Mouse (Mus musculus): ENCODE results near the gene Rpusd1.
"Not testable (repeated sequence)": the region's sequence is repeated elsewhere in the genome, so short reads cannot be mapped to it uniquely, and the experiment has no call there.

Rpusd1 gene

DNA sequence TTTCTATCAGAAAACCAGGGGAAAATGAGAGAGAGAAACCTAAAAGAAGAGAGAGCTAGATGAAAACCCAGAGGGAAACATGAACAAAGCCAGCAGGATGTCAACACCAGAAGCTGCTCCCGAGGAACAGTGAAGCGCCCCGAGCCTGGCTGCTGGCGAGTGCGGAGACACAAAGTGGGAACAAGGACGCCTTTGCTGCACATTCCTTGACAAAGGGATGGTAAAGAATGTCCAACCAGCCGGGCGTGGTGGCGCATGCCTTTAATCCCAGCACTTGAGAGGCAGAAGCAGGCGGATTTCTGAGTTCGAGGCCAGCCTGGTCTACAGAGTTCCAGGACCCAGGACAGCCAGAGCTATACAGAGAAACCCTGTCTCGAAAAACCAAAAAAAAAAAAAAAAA is 14.0 kb downstream of the Rpusd1 start:
- DNase-seq, result not testable (repeated sequence)

DNA sequence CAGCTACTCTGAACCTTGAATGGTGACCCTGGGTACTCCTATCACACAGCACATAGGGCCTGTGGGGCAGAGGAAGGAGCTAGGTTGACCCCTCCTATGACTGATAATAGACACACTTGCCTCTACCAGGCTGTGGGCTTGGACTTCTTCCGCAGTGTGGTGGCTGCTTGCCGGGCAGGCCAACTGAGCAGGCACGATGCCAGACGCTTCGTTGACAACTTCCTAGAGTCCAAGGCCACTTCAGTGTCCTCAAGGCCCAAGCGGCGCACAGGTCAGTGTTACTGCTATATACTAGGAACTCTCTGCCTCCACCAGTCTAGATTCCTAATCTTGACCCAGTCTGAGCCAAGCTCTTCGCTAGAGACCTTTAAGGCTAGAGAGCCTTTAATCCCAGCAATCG is 16.4 kb downstream of the Rpusd1 start:
- DNase-seq, result no peak

DNA sequence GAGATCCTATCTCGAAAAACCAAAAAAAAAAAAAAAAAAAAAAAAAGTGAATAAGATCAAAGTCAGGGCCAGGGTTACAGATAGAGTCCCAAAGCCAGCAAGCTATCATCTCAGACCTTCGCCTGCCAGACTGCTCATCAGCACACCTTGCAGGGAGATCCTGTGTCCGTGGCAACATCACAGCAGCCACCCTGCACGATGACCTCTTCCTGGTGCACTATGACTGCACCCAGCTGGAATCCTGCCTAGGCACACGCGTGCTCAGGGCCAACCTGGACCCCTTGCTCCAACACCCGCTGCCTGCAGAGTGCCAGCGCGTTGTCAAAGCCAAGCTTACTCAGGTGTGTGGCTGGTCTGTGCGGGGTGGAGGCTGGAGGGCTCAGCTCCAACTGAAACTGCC is 16.8 kb downstream of the Rpusd1 start:
- no peak for DNase-seq

DNA sequence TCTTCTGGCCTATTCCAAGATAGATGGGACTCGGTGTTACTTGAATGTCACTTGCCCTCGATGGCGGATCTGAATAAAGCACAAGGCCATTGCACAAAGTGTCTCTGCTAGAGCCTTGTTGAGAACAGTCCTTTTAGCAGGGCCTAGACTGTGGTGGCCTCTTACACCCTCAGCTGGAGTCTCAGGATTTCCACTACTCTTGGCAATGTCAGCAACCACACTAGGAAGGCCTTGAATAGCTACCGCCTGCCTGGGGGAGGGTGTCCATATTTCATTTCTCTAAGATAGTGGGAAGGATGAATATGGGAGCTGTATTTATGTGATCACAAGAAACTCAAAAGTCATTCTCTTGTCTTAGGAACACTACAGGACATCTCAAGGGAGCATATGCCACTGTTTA is 20.8 kb downstream of the Rpusd1 start:
- no peak for DNase-seq

DNA sequence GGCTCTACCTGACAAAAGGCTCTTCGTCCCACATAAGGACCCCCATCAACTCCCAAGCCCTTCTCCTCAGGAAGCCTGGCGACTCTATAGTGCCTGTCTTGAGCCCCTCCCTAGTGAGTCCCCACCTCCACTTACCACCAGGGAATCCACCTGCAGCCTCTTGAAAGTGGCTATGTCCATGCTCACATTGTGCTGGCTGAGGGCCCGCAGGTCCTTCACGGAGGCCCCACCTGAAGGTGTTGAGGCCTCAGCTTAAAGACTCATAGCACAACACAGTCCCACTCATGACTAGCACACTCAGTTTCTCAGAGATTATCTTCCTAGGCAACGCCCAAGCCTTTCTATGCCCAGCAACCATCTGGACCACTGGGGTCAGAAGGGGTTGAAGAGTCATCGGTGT is 21.8 kb downstream of the Rpusd1 start:
- DNase-seq, result no peak

DNA sequence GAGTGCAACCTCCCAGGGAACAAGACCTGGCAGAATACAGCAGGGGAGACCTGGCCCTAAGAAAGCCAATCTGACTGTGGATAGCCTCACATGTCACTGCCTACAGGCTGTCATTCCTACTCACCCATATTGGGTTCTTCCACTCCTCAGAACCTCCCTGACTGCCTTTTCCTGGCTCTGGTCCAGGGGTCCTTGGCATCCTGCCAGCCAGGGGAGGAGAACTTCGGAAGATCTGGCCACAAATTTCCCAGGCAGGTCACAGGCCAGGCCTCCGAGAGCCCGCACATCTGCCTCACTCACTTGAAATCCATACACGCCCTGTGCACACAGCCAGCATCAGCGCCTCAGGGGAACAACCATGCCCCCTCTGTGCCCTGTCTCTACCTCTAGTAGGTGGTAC is 24.0 kb downstream of the Rpusd1 start:
- DNase-seq, result no peak

DNA sequence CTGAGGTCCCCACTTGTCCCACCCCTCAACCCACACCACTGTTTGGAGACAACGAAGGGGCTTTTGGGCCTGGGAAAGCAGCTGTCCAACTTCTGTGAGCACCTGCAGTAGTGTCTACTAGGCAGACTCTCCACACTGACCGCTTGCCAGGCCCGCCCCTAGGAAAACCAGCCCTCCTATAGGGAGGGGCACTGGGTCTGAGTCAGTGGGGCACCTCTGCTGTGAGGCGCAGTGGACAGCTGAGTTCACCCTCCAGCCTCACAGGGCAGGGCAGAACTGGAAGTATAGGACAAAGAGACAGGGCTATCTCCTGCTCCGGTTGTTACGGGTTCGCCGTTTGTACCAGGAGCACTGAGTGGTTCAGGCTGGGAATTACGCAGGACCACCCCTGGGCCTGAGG is 26.8 kb downstream of the Rpusd1 start, which contains the start of gene Msln:
TSS of gene Msln (minus strand) at position 138 of the 400 bp plus-strand sequence.
- no peak for DNase-seq

DNA sequence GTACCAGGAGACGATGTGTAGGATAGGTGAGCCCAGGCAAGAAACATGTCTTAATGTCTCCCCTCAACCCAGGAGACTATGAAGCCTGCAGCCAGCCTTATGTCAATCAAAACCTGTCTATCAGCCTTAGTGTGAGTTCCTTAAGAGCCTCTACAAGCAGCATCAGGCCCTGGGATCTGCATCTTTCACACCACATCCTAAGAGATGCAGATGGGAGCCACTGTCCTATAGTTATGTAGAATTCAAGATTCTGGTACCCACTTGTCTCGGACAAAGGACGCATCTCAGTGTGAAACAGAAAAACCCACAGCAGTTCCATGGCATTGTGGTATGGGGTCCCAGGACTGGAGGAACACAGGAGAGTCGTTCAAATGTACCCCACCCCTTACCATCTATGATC is 27.6 kb downstream of the Rpusd1 start:
- no peak for DNase-seq

DNA sequence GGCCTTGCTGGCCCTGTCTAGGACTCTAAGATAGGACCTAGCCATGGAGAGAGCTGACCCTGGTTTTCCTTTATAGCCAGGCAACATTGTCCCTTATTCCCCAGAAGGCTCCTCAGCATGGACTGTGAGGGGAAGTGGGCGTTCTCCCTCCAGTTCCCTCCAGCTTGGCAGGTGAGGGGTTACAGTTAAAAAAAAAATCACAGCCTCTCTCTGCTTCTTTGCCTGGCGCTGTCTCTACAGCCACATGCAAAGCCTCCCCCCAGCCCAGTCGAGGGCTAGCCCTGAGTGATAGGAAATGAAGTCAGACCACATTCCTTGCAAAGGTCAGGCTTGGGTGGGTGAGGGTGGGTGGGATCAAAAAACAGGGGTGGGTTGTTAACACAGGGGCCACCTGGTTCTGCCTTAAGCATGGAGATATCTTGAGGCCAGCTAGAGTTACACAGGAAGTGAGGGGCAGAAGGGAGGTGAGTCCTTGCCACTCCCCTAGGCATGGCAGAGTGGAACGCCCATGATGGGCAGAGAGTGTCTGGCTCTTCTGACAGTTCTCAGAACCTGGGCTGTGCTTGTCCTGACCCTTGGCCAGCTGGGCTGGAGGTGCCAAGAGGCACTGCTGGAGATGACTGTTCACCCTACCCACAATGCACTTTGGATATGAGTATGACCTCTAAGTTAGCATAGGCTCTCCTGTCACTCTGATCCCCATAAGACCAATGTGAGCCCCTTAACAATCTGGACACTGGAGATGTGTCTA is 28.3 kb downstream of the Rpusd1 start:
- no peak for DNase-seq

DNA sequence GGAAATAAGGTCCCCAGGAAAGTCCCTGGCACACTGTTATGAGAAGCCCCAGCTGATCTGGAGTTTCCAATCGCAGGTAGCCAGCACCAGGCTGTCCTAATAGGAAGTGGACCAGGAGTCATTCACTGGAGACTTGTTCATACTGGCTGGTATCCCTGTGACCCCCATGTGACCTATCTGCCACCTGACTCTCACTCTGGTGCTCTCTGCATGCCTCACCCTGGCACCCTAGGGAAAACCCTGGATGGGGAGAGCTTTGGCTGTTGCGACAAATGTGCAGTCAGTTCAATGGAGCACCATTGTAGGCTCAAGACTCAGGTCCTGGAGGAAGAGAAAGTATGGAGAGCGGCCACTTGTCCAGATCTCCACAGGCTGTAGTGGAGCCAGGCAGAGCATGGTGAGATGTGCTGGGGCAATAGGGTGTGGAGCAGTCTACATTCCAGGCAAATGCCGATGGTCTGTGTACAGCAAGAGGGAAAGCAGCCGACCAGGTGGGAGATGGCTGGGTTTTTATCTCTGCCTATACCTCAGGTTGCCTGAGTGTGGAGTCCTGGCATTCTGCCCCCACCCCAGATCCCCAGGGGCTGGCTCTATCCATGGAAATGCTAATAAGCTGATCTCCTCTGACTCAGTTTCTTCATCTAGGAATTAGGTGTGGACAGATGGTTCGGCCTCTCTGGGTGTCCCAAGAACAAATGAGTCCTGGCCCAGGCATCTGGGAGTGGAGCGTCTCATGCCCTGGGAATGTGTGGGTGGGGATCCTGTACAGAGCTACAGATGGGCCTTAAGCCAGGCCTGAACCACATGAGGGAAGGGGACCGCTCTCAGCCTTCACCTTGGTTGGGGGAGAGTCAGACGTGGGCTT is 29.1 kb downstream of the Rpusd1 start:
- DNase-seq, result no peak

DNA sequence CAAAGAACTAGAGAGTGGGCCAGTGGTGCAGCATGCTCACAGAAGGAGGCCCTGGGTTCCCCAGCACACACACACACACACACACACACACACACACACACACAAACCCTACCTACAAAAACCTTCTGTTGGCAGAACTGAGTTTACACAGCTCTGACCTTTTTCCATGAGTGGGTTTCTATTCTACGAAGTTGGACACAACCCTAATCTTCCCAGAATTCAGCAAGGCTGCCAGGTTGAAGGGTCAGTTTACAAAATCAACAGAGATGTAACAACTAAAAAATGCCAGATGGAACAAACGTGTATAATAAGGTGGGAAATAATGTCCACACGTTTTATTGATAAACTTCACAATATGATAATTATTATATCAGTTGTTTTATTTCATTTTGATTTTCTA is 30.2 kb downstream of the Rpusd1 start:
- DNase-seq, result no peak

DNA sequence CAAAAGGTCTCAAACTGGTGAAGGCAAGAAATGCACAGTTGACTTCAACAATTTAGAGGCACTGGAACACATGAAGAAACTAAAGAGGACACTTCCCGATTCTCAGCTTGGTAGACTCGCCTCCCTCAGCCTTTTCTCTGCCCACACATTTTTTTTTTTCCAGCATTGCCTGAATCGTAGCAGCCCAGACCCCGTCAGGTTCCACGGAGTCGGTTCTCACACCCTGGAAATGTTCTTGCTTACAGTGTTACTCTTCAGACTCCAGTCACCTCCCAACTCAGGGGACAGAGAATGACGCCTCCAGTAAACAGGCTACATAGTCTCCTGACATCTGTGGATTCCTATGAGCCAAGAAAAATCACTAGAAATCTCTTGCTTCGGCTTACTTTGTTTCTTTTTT is 32.7 kb downstream of the Rpusd1 start:
- no peak for DNase-seq

DNA sequence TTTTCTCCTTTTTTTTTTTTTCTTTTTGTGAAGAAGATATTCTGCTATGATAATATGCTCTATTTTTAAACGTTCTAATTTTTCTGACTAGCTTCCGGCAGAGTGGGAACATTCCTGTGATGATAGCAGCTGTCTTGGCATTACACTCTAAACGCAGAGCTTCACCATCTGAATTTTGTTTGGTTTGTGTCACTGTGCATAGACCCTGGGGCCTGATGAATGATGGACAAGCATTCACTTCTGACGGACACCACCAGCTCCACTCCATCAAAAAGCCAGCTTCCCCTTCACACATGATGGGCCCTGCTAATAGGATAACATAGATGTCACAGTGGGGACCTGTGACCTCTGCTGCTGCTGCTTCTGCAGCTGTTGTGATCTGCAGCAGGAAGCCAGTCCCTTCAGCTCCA is 34.1 kb downstream of the Rpusd1 start:
- no peak for DNase-seq

DNA sequence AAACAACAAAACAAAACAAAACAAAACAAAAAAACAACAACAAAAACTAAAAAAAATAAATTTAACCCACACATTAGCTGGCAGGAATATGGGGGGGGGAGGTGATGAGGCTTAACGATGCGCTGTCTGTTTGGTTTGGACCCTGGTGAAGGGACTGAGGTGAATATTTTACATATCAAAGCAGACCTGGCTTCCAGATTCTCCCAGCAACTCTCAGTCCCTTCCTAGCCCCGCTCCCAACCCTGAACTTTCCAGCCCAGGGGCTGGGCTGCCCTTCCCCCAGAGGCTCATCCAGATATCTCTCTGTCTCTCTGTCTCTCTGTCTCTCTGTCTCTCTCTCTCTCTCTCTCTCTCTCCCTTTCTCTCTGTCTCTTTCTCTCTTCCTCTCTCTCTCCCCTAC is 35.1 kb downstream of the Rpusd1 start:
- DNase-seq, result no peak

DNA sequence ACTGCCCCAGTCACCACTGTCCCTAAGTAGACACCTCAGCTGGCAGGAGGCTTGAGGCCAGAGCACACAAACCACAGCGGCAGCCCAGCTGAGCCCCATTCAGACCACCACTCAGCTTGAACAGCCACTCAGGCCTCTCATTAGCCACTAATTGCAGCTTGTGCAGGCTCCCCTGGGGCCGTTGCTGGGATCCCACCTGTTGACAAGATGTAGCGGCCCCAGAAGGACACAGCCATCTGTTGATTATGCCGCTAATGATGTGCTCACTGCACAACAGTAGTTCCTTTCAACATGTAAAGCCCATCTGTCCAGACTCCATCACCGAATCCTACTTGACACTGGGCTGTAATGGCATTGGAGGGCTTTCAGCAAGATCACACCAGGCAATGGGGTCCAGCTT is 38.4 kb downstream of the Rpusd1 start:
- DNase-seq, result no peak

DNA sequence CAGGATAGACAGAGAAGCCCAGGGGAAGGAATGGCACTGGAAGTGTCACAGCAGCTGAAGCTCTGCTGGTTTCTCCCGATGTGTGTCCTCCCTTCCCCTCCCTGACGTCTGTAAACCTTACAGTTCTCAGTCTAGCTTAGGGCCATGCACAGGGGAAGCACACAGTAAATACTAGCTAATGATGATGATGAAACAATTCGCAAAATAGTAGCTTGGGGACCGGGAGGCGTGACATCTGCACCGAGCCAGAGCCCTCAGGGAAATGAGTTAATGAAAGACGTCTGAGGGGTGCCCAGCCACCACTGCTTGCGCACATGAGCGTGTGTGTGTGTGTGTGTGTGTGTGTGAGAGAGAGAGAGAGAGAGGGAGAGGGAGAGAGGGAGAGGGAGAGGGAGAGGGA is 41.9 kb downstream of the Rpusd1 start:
- no peak for DNase-seq

DNA sequence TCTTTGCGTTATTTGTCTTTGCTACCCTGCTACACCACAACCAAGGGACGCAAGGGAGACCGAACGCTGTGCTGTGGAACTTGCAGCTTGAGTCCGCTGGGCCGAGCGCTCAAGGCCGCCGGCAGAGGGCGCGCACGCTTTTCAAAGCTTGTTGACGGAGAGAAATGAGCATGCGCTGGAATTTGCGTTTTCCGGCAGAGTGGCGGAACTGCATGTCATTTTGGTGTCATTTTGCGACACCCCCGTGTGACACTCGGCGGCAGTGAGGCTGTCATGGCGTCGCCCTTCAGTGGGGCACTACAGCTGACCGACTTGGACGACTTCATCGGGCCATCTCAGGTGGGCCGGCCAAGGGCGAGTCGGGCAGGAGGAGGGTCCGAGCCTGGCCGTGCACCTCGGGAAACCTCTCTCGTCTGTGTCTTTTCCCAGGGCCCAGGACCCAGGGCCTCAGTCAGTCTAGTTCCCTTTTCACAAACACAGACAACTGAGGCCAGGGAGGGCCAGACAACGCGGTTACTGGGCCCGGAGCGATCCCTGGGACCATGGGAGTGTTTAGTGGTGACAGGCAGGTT is 46.2 kb downstream of the Rpusd1 start, which contains the start of gene Narfl:
TSS of gene Narfl (plus strand) at position 228 of the 572 bp plus-strand sequence.
- peak; percentile 97 for DNase-seq

DNA sequence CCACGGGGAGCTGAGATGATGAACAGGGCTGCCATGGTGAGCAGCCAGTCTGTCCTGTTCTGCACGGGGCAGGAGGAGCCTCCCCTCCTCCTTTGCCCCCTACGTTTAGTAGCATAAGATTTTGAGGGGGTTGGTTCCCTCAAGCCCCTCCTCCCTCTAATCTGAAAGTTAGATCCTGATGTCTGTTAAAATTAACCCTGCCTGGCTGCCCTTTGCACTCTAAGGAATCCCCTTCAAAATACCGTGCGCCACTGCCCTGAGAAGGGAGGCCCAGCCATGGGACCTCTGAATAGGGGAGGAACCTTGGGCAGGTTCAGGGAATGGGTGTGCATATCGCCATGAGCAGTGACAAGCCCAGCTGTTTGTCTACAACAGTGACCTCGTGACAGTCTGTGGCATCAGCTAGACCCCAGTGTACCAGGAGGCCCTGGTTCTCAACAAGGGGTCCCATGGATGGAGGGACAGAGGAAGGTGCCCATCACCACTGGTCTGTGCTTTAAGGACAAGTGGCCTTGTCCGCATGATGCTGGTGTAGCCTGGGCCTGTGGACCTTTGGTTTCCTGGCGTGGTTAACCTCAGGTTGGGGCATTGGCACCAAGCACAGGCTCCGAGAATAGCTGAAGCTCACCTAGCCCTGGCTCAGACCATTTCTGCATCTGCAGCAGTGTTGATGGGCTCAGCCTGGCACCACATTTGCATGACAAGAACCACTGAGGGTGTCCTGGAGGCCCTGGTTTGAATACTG is 48.0 kb downstream of the Rpusd1 start:
- no peak for DNase-seq

DNA sequence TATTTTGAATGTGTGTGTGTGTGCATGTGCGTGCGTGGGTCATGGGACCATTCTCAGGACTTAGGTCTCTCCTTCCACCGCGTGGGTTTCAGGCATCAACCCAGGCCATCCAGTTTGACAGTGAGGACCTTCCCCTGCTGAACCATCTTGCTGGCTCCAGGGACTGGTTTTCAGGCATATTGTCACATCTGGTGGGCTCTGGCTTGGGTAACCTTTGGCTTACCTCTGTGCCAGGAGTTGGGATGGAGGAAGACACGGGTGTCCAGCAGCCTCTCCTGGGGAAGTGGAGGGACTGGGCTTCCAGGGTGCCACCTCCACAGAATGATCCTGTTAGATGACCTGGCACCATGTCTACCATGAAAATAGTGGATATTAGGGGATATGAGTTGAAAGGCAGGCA is 50.5 kb downstream of the Rpusd1 start:
- DNase-seq, result no peak
